Mouse (Mus musculus) C2C12 (cell line): Measurements from ENCODE around the gene Trmt1. TPM values are rescaled to one million over a fixed set of nuclear protein-coding genes. Genes with fewer than 3 reads are reported as not detected.

ENCODE experiments used
- H3K27me3 ChIP-seq: one replicate; pipeline ENCODE4 v1.6.1; 2011; ENCODE audit not compliant: control insufficient read depth, insufficient read depth, insufficient read length
- H3K36me3 ChIP-seq: one replicate; pipeline ENCODE4 v1.6.1; 2011; ENCODE audit not compliant: control insufficient read depth, insufficient read depth
- H3K4me3 ChIP-seq: one replicate; pipeline ENCODE4 v1.5.1; 2011; ENCODE audit warnings: mild to moderate bottlenecking, control low read depth; ENCODE audit not compliant: poor library complexity, insufficient read depth, severe bottlenecking
- H3K79me2 ChIP-seq: one replicate; pipeline ENCODE4 v1.6.1; 2011; ENCODE audit not compliant: control insufficient read depth, insufficient read depth
- H3K79me3 ChIP-seq: one replicate; pipeline ENCODE4 v1.6.1; 2011; ENCODE audit warnings: low read depth, control low read depth
- H3ac ChIP-seq: one replicate; pipeline ENCODE3; 2011; ENCODE audit warnings: low read depth; ENCODE audit not compliant: control insufficient read depth, insufficient read length
- CEBPB ChIP-seq: IDR thresholded peaks from one replicate; pipeline ENCODE4 v1.6.1; 2011; ENCODE audit warnings: low read depth, mild to moderate bottlenecking, control low read depth, moderate library complexity
- CTCF ChIP-seq: IDR thresholded peaks from one replicate; pipeline ENCODE4 v1.5.1; 2011; ENCODE audit not compliant: control insufficient read depth, insufficient read depth, insufficient read length
- FOSL1 ChIP-seq: IDR thresholded peaks from one replicate; pipeline ENCODE4 v1.8.0; 2011; ENCODE audit warnings: mild to moderate bottlenecking, low read length; ENCODE audit not compliant: poor library complexity, insufficient read depth, severe bottlenecking
- MAX ChIP-seq: IDR thresholded peaks from one replicate; pipeline ENCODE4 v1.6.1; 2011; ENCODE audit warnings: mild to moderate bottlenecking, control low read depth
- MYOD1 ChIP-seq: IDR thresholded peaks from one replicate; pipeline ENCODE4 v1.6.1; 2011; ENCODE audit warnings: low read depth; ENCODE audit not compliant: control insufficient read depth, insufficient read length
- MYOG ChIP-seq: IDR thresholded peaks from one replicate; pipeline ENCODE4 v1.6.1; 2011; ENCODE audit not compliant: control insufficient read depth, insufficient read length; ENCODE audit errors: extremely low read depth
- USF1 ChIP-seq: IDR thresholded peaks from one replicate; pipeline ENCODE4 v1.6.1; 2011; ENCODE audit warnings: low read depth, mild to moderate bottlenecking, control low read depth, moderate library complexity
- polyA plus RNA-seq: library from polyadenylated mRNA; unstranded; fragments of >200 nt; fragmentation: generic; extraction: Trizol; gene quantifications from one replicate; pipeline ENCODE4 v1.2.1, GENCODE M21; 2012; ENCODE audit warnings: missing spikeins

The Trmt1 gene
- polyA plus RNA-seq, 1 experiment = 117 TPM

DNA sequence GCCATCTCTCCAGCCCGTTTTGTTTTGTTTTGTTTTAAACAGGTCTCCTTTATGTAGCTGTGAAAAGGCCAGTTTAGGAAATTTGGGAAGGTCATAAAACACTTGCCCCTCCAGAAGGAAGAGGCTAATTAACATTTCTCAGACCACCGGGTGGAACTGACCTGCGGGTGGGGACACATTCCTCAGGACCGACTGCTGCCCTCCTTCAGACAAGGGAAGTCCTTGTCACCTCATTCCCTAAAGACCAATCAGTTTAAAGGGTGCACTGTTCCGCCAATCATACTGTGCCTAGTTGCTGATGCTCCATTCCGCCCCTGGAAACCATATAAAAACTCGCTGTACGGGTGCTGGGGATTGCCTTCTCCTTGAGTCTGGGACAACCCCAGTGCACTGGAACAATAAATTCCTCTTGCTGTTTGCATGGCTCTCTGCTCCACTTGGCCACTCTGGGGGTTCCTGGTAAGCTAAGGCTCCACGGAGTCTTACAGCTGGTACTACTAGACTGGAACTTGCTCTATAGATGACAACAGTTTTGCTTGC lies 32.9 kb upstream of the Trmt1 start:
- Histone ChIP-seq H3K79me3 (no peaks in the 10 kb centered on the region), H3K36me3 (no peaks in the 10 kb centered on the region), H3ac (no peak overlapping the region), H3K4me3 (no peak overlapping the region), H3K79me2 (no peaks in the 10 kb centered on the region), H3K27me3 (no peaks in the 10 kb centered on the region)
- TF ChIP-seq FOSL1 = no peak
- no peak for TF ChIP-seq CEBPB
- TF ChIP-seq USF1 = no peak
- TF ChIP-seq MYOG = no peak
- no peak for TF ChIP-seq MYOD1
- no peak for TF ChIP-seq MAX
- TF ChIP-seq CTCF = no peak

GRCm38 (mm10) chr8:84654597-84654996 lies 31.5 kb upstream of the Trmt1 start:
- no peak overlapping the region for H3ac ChIP-seq
- H3K27me3 ChIP-seq = no peaks in the 10 kb centered on the region
- no peak overlapping the region for H3K4me3 ChIP-seq
- peaks cover 1% of the 10 kb centered on the region for H3K79me2 ChIP-seq
- no peak for TF ChIP-seq MYOD1
- TF ChIP-seq CTCF = no peak
- TF ChIP-seq CEBPB = no peak
- no peak for TF ChIP-seq MAX
- TF ChIP-seq USF1 = no peak
- no peak for TF ChIP-seq FOSL1
- no peak for TF ChIP-seq MYOG
- no peaks in the 10 kb centered on the region for H3K79me3 ChIP-seq
- no peaks in the 10 kb centered on the region for H3K36me3 ChIP-seq

DNA sequence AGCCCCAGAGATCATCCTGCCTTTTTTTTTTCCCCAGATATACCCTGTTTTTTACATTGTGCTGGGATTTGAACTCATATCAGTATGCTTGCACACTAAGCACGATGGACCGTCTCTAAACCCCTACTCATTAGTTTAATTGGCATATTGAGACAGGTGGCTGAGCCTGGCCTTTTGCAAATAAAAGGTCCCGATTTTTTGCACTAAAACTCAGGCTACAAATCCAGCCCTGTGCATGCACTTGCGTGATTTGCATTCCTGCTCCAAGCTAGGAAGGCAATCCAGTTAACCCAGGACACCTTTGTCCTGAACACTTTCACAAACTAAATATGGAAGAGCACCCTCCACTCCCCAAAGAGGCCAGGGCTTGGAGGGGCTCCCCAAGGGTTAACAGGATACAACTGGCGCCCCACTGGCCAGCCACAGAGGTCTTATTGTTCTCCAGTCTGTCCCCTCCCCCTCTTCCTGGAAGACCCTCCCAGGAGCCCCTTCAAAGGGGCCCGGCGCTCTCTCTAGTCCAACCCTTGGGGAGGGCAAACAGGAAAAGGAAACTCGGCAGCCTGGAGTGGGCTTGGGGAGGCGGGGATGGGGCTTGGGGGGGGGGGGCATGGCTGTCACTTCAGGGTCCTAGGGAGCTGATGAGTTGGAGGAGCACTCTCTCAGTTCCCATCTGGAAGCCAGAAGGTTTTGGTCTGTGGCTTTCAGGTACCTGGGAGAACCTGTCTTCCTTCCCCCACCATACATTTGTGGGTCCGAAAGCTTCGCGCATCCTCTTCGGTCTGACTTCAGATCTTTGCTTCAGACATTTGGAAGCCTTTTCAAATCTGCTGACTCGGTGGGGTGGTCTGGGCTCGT lies 30.5 kb upstream of the Trmt1 start:
- Histone ChIP-seq H3ac (no peak overlapping the region), H3K27me3 (no peaks in the 10 kb centered on the region), H3K79me2 (peaks cover 11% of the 10 kb centered on the region), H3K4me3 (no peak overlapping the region), H3K79me3 (peaks cover 1% of the 10 kb centered on the region), H3K36me3 (no peaks in the 10 kb centered on the region)
- TF ChIP-seq CTCF = no peak
- TF ChIP-seq MAX = no peak
- TF ChIP-seq FOSL1 = no peak
- TF ChIP-seq MYOG = no peak
- no peak for TF ChIP-seq CEBPB
- TF ChIP-seq USF1 = no peak
- TF ChIP-seq MYOD1 = no peak

DNA sequence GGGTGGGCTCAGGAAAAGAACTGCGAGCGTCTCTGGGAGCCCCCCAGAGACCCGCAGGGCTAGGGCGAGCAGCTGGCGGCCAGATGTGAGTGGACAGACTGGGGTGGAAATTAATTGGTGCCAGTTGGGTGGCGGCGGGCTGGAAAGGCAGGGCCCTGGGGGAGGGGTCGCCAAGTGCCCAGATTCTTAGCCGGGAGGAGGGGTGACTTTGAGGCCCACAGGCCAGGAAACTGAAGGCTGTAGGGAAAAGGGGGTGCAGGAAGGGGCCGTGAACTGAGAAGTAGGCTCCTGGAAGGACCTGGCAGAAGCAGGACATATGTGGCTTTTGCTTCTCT lies 29.9 kb upstream of the Trmt1 start:
- Histone ChIP-seq H3K79me3 (peaks cover 6% of the 10 kb centered on the region), H3ac (no peak overlapping the region), H3K27me3 (no peaks in the 10 kb centered on the region), H3K36me3 (no peaks in the 10 kb centered on the region), H3K79me2 (peaks cover 17% of the 10 kb centered on the region), H3K4me3 (no peak overlapping the region)
- TF ChIP-seq FOSL1 = no peak
- no peak for TF ChIP-seq CTCF
- no peak for TF ChIP-seq MYOD1
- no peak for TF ChIP-seq MAX
- no peak for TF ChIP-seq USF1
- no peak for TF ChIP-seq MYOG
- no peak for TF ChIP-seq CEBPB

GRCm38 (mm10) chr8:84656641-84657126 lies 29.4 kb upstream of the Trmt1 start:
- TF ChIP-seq CTCF = no peak
- TF ChIP-seq MYOG = no peak
- no peak for TF ChIP-seq FOSL1
- TF ChIP-seq MAX = no peak
- no peak for TF ChIP-seq CEBPB
- no peak for TF ChIP-seq MYOD1
- no peak for TF ChIP-seq USF1
- no peak overlapping the region for H3K4me3 ChIP-seq

More at GRCm38 (mm10) chr8:84656641-84657126, 29.4 kb upstream of the Trmt1 start:
- Histone ChIP-seq H3K36me3 (no peaks in the 10 kb centered on the region), H3K79me2 (peaks cover 22% of the 10 kb centered on the region), H3ac (peak overlapping the region; percentile 57), H3K27me3 (no peaks in the 10 kb centered on the region), H3K79me3 (peaks cover 11% of the 10 kb centered on the region)
